Mouse (Mus musculus) embryo, embryonic 10.5 days (tissue): ENCODE measurements at regions not wholly inside any gene's neighbourhood (a gene's known extent, or its start where the extent isn't known, plus 50 kb on each side); places are given as distances from the start of the nearest gene placed in this dataset.

Source experiments
- DNase-seq: peaks from one replicate; pipeline ENCODE4 v3.0.0-alpha.2; 2015; ENCODE audit warnings: low spot score

- no peak for DNase-seq
Measured at GRCm38 (mm10) chr11:109039792-109040518, 104.2 kb downstream of the E030025P04Rik start.

- no peak for DNase-seq
Measured at GRCm38 (mm10) chr11:109039060-109039791, 104.9 kb downstream of the E030025P04Rik start.

- no peak for DNase-seq
Measured at GRCm38 (mm10) chr11:109038136-109038535, 106.0 kb downstream of the E030025P04Rik start.

GRCm38 (mm10) chr11:109034596-109034995 is 109.6 kb downstream of the E030025P04Rik start:
- no peak for DNase-seq

- no peak for DNase-seq
Measured at GRCm38 (mm10) chr11:109034072-109034471, 110.1 kb downstream of the E030025P04Rik start.

- peak; percentile 36 for DNase-seq
Measured at GRCm38 (mm10) chr11:109032729-109033128, 111.4 kb downstream of the E030025P04Rik start.

- DNase-seq: peak; percentile 84
Measured at GRCm38 (mm10) chr11:109030486-109030885, 110.3 kb downstream of the Axin2 start.

GRCm38 (mm10) chr11:109029894-109030293 is 109.7 kb downstream of the Axin2 start:
- DNase-seq: peak; percentile 37

- DNase-seq: no peak
Measured at GRCm38 (mm10) chr11:109014806-109015205, 94.7 kb downstream of the Axin2 start.

- DNase-seq: no peak
Measured at GRCm38 (mm10) chr11:109011161-109011560, 91.0 kb downstream of the Axin2 start.

- DNase-seq: no peak
Measured at GRCm38 (mm10) chr11:109008872-109009271, 88.7 kb downstream of the Axin2 start.

- DNase-seq: no peak
Measured at GRCm38 (mm10) chr11:109005681-109006080, 85.5 kb downstream of the Axin2 start.
